Comparison of ENCODE assay signal across 21 mouse cellular contexts in the genomic region with DNA sequence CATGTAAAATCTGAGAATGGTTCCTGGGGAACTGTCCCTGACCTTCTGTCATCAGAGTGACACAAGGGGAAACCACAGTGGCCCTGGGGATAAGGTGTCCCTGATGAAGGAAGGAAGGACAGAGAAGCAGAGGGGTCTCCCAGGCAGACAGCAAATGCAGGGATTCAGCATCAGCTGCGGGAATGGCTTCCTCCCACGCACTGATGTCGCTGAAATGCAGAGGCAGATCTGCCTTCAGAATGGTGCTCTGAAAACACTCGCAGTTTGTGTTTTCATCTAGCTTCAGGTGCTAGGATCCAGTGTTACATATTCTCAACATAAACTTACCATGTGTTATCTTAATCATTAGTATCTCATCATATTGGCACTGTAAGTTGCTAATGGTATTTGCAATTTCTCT.
DNase-seq lines count a peak whose midpoint lies in the region; ATAC-seq lines count a peak whose summit lies in the region.
"Had no signal": no experiment of that assay in that cellular context is flagged by ENCODE, and none has a peak within 500 bp of the region (broad histone marks: within the 10 kb centered on the region; RNA-seq: fewer than 3 reads in every experiment).

No protein-coding gene starts in this region.

- peak; percentile 8 to 17 for DNase-seq in left cerebral cortex, adult 8-10 months (ENCODE audit: low spot score in 2 of 2)
- no peak for DNase-seq in left cerebral cortex, adult 11 months (ENCODE audit: low spot score)
- DNase-seq in brain, adult 2 months (ENCODE audit: low read depth, low spot score) = peak; percentile 53
- DNase-seq in layer of hippocampus, adult 8-10 months (ENCODE audit: low spot score in 2 of 2) = peak; percentile 7 to 42
- DNase-seq in adrenal gland, adult 8-10 months = no peak
- no peak for DNase-seq in cerebellum, postnatal 36 days
- DNase-seq: B cell, adult 2 months; cerebellum, adult 11-12 months; cerebellum, postnatal 14 days; embryo, embryonic 11 days; gastrocnemius, postnatal 25 days; heart, adult 18-20 months; heart, postnatal 10 days; kidney, adult 11 months; kidney, postnatal 36 days; liver; lung, postnatal 36 days; thymus, postnatal 14 days had no signal

- ATAC-seq in monocyte, adult 5-6 weeks (replicated peaks; ENCODE audit: insufficient number of reproducible peaks, low FRiP score, low TSS enrichment, poor library complexity, severe bottlenecking) = 0 out of 2 replicates have a peak, but pooled peaks have one; percentile 9
- ATAC-seq: midbrain, embryonic 13.5 days; Patski had no signal

Comparison
In these comparisons a context has a peak if more than half of its experiments do, and no peak if none do; other contexts are left out.
1. DNase-seq: peak in left cerebral cortex, adult 8-10 months (2 of 2), brain, adult 2 months (single experiment) and layer of hippocampus, adult 8-10 months (2 of 2); none in left cerebral cortex, adult 11 months (single experiment), adrenal gland, adult 8-10 months (single experiment) and cerebellum, postnatal 36 days (0 of 2).